Mouse (Mus musculus): Measurements from ENCODE around the gene Tenm2. TPM values are rescaled to one million over a fixed set of nuclear protein-coding genes. Genes with fewer than 3 reads are reported as not detected.

Tenm2 gene
- polyA plus RNA-seq, 1 experiment from 2014 or later = 2.8 TPM

DNA sequence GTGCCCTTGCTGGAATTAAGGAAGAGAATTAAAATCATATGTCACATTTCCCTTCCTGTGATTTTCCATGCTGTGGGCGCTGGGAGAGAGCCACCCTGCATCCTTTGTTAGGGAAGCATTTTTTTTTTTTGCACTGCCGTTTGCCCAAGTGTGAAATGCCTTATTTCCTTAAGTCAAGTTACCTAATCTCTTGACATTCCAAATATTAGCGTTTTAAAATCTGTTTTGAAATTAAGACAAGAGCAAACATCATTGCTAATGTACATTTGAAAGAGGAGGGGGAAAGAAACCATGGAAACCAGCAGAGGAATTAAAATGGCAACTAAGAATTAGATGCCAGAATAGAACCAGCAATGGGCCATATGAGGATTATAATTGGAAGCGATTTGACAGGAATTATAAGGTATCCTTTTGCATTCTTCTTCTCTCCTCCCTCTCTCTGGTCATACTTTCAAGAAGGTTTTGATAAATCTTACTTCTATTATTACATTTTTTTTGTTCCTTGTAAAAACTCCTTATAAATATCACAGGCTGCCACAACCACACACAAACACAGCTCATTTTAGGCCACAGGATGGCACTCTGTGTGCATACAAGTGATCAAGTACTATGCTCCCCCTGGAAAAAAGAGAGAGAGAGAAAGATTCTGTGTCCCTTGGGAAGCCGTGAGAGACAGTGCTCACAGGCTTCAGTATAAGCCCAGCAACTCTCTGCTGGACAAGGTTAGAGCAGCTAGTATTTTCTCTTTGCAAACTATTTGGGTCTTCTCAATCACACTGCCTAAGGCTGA, 246.8 kb downstream of the Tenm2 start:
- 40% methylated on average over 5 of the region's 5 CpGs for WGBS
- no peak overlapping the region for H3K27ac ChIP-seq (ENCODE audit: low read length)
- peak; percentile 49; the same call in 1 of the 2 replicates for ATAC-seq (ENCODE audit: insufficient number of reproducible peaks, insufficient read depth, low FRiP score, low read depth)

GRCm38 (mm10) chr11:36974142-36974541, 261.6 kb downstream of the Tenm2 start:
- 56% methylated on average over 2 of the region's 2 CpGs for WGBS
- no peak overlapping the region for H3K4me2 ChIP-seq (replicated peaks; ENCODE audit: low read depth, low read length)
- H3K9ac ChIP-seq (replicated peaks; ENCODE audit: low read depth, low read length) = no peak overlapping the region
- H3K27me3 ChIP-seq (ENCODE audit: control insufficient read depth, insufficient read depth, low read length) = no peaks in the 10 kb centered on the region
- no peaks in the 10 kb centered on the region for H3K9me3 ChIP-seq (ENCODE audit: control insufficient read depth, low read depth, low read length)
- no peak for ATAC-seq (ENCODE audit: insufficient number of reproducible peaks, insufficient read depth, low FRiP score, low read depth)
- H3K4me3 ChIP-seq (ENCODE audit: low read depth, low read length) = no peak overlapping the region
- no peaks in the 10 kb centered on the region for H3K36me3 ChIP-seq (ENCODE audit: control insufficient read depth, insufficient read depth, low read length)
- H3K27ac ChIP-seq (ENCODE audit: low read length) = no peak overlapping the region
- H3K4me1 ChIP-seq (ENCODE audit: control insufficient read depth, insufficient read depth, low read length) = no peaks in the 10 kb centered on the region

More for the DNA sequence above, 246.8 kb downstream of the Tenm2 start:
- no peaks in the 10 kb centered on the region for H3K36me3 ChIP-seq (ENCODE audit: control insufficient read depth, insufficient read depth, low read length)
- no peaks in the 10 kb centered on the region for H3K4me1 ChIP-seq (ENCODE audit: control insufficient read depth, insufficient read depth, low read length)
- H3K9ac ChIP-seq (replicated peaks; ENCODE audit: low read depth, low read length) = no peak overlapping the region
- no peak overlapping the region for H3K4me2 ChIP-seq (replicated peaks; ENCODE audit: low read depth, low read length)
- H3K27me3 ChIP-seq (ENCODE audit: control insufficient read depth, insufficient read depth, low read length) = no peaks in the 10 kb centered on the region
- H3K9me3 ChIP-seq (ENCODE audit: control insufficient read depth, low read depth, low read length) = no peaks in the 10 kb centered on the region
- no peak overlapping the region for H3K4me3 ChIP-seq (ENCODE audit: low read depth, low read length)

DNA sequence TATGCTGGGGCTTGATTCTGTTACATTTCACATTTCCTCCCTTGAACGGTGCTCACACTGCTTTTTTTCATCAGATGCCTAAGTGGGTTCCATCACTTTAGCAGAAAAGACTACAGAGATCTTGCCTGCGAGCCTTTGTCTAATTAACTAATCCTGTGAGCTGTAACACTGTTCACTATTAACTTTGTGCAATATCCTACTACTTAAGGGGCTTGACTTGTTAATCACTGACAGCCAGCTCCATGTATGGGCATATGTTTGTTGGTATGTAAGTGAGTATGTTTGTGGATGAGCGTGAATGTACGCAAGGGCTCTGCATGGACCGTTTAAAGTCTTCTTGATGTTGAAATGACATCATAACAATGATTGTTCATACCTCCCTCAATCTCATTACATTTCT, 277.7 kb downstream of the Tenm2 start:
- H3K9ac ChIP-seq (replicated peaks; ENCODE audit: low read depth, low read length) = no peak overlapping the region
- H3K4me2 ChIP-seq (replicated peaks; ENCODE audit: low read depth, low read length) = no peak overlapping the region
- no peak for ATAC-seq (ENCODE audit: insufficient number of reproducible peaks, insufficient read depth, low FRiP score, low read depth)
- H3K27me3 ChIP-seq (ENCODE audit: control insufficient read depth, insufficient read depth, low read length) = no peaks in the 10 kb centered on the region
- H3K4me3 ChIP-seq (ENCODE audit: low read depth, low read length) = no peak overlapping the region
- no peak overlapping the region for H3K27ac ChIP-seq (ENCODE audit: low read length)
- no peaks in the 10 kb centered on the region for H3K4me1 ChIP-seq (ENCODE audit: control insufficient read depth, insufficient read depth, low read length)
- no peaks in the 10 kb centered on the region for H3K36me3 ChIP-seq (ENCODE audit: control insufficient read depth, insufficient read depth, low read length)
- 78% methylated on average over 5 of the region's 5 CpGs for WGBS
- H3K9me3 ChIP-seq (ENCODE audit: control insufficient read depth, low read depth, low read length) = no peaks in the 10 kb centered on the region

DNA sequence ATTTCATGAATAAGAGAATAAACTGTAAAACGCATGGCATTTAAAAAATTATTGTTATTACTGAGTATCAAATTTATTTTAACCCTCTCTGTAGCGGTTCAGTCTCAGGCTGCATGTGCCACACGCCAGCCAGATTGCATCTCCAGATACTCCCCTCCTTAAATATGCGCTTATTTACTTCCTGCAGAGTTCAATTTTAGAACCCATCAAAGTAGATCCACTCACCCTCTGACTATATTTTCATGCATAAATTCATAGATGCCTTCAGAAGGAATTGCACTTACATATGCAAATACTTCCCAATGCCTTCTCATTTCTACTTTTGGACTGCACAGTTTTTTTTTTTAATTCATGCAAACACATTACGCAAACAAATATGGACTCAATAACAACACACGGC, 294.3 kb downstream of the Tenm2 start:
- Histone ChIP-seq H3K4me2 (replicated peaks; ENCODE audit: low read depth, low read length) (no peak overlapping the region), H3K27ac (ENCODE audit: low read length) (no peak overlapping the region), H3K4me1 (ENCODE audit: control insufficient read depth, insufficient read depth, low read length) (0 out of 2 replicates have a peak, but pooled peaks cover 4% of the 10 kb centered on the region), H3K27me3 (ENCODE audit: control insufficient read depth, insufficient read depth, low read length) (no peaks in the 10 kb centered on the region), H3K4me3 (ENCODE audit: low read depth, low read length) (no peak overlapping the region), H3K36me3 (ENCODE audit: control insufficient read depth, insufficient read depth, low read length) (no peaks in the 10 kb centered on the region), H3K9ac (replicated peaks; ENCODE audit: low read depth, low read length) (no peak overlapping the region), H3K9me3 (ENCODE audit: control insufficient read depth, low read depth, low read length) (no peaks in the 10 kb centered on the region)
- no peak for ATAC-seq (ENCODE audit: insufficient number of reproducible peaks, insufficient read depth, low FRiP score, low read depth)
- 87% methylated on average over 6 of the region's 6 CpGs for WGBS

DNA sequence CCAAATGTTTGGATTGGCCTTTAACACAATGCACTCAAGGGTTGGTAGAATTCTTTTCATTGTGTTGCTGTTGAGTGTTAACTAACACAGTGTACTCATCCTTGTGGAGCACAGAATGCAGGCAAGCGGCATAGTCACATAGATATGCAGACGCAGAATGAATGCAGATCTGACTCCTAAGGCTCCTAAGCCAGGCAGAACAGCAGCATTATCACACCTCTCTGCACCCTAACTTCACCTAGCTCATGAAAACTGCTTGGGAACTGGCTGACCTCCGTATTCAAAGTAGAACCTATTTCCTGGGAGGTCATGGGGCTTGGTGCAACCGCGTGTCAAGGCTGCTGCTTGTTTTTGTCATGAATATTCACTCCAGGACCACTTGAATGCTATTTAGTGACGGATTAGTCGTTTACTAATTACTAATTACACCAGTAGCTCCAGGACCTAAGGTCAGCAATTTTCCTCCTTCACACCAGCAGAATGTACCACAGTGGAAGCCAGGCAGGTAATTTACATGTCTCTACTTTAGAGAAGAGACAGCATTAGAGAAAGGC, 295.1 kb downstream of the Tenm2 start:
- ATAC-seq (ENCODE audit: insufficient number of reproducible peaks, insufficient read depth, low FRiP score, low read depth) = no peak
- WGBS = 53% methylated on average over 7 of the region's 7 CpGs

GRCm38 (mm10) chr11:36929817-36930216, 305.9 kb downstream of the Tenm2 start:
- no peaks in the 10 kb centered on the region for H3K36me3 ChIP-seq (ENCODE audit: control insufficient read depth, insufficient read depth, low read length)
- H3K27me3 ChIP-seq (ENCODE audit: control insufficient read depth, insufficient read depth, low read length) = no peaks in the 10 kb centered on the region
- 77% methylated on average over 5 of the region's 5 CpGs for WGBS
- no peak for ATAC-seq (ENCODE audit: insufficient number of reproducible peaks, insufficient read depth, low FRiP score, low read depth)
- H3K27ac ChIP-seq (ENCODE audit: low read length) = no peak overlapping the region
- H3K4me3 ChIP-seq (ENCODE audit: low read depth, low read length) = no peak overlapping the region
- H3K4me2 ChIP-seq (replicated peaks; ENCODE audit: low read depth, low read length) = no peak overlapping the region
- no peak overlapping the region for H3K9ac ChIP-seq (replicated peaks; ENCODE audit: low read depth, low read length)
- H3K4me1 ChIP-seq (ENCODE audit: control insufficient read depth, insufficient read depth, low read length) = no peaks in the 10 kb centered on the region
- H3K9me3 ChIP-seq (ENCODE audit: control insufficient read depth, low read depth, low read length) = no peaks in the 10 kb centered on the region

More for the DNA sequence above, 295.1 kb downstream of the Tenm2 start:
- no peaks in the 10 kb centered on the region for H3K36me3 ChIP-seq (ENCODE audit: control insufficient read depth, insufficient read depth, low read length)
- H3K9me3 ChIP-seq (ENCODE audit: control insufficient read depth, low read depth, low read length) = no peaks in the 10 kb centered on the region
- no peaks in the 10 kb centered on the region for H3K27me3 ChIP-seq (ENCODE audit: control insufficient read depth, insufficient read depth, low read length)
- no peak overlapping the region for H3K27ac ChIP-seq (ENCODE audit: low read length)
- H3K4me2 ChIP-seq (replicated peaks; ENCODE audit: low read depth, low read length) = no peak overlapping the region
- H3K4me1 ChIP-seq (ENCODE audit: control insufficient read depth, insufficient read depth, low read length) = 0 out of 2 replicates have a peak, but pooled peaks cover 4% of the 10 kb centered on the region
- H3K4me3 ChIP-seq (ENCODE audit: low read depth, low read length) = no peak overlapping the region
- H3K9ac ChIP-seq (replicated peaks; ENCODE audit: low read depth, low read length) = no peak overlapping the region

- H3K9ac ChIP-seq (replicated peaks; ENCODE audit: low read depth, low read length) = no peak overlapping the region
- 81% methylated on average over 9 of the region's 9 CpGs for WGBS
- no peaks in the 10 kb centered on the region for H3K9me3 ChIP-seq (ENCODE audit: control insufficient read depth, low read depth, low read length)
- H3K4me3 ChIP-seq (ENCODE audit: low read depth, low read length) = no peak overlapping the region
- H3K27ac ChIP-seq (ENCODE audit: low read length) = no peak overlapping the region
- H3K36me3 ChIP-seq (ENCODE audit: control insufficient read depth, insufficient read depth, low read length) = no peaks in the 10 kb centered on the region
- H3K4me1 ChIP-seq (ENCODE audit: control insufficient read depth, insufficient read depth, low read length) = no peaks in the 10 kb centered on the region
- ATAC-seq (ENCODE audit: insufficient number of reproducible peaks, insufficient read depth, low FRiP score, low read depth) = no peak
- H3K4me2 ChIP-seq (replicated peaks; ENCODE audit: low read depth, low read length) = no peak overlapping the region
- no peaks in the 10 kb centered on the region for H3K27me3 ChIP-seq (ENCODE audit: control insufficient read depth, insufficient read depth, low read length)
Measured at GRCm38 (mm10) chr11:36926705-36927406, 308.9 kb downstream of the Tenm2 start.

DNA sequence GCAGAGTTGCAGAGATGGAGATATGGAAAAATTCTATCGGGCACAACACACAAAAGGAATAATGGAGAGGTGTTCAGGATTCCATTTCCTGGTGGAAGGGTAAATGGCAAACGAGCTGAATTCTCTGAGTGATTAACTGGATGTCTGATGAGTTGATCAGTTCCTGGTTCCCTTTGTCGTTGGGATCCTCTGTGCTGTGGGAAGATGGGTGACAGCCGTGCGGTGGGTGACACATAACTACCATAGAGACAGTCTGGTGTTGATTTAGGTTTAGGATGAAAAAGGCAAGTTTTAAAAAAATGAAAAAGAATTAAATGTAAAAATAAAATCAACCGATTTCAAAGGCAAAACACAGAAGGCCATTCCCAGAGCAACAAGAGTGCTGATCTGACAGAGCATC, 316.5 kb downstream of the Tenm2 start:
- Histone ChIP-seq H3K4me1 (ENCODE audit: control insufficient read depth, insufficient read depth, low read length) (no peaks in the 10 kb centered on the region), H3K27ac (ENCODE audit: low read length) (no peak overlapping the region), H3K4me2 (replicated peaks; ENCODE audit: low read depth, low read length) (no peak overlapping the region), H3K27me3 (ENCODE audit: control insufficient read depth, insufficient read depth, low read length) (no peaks in the 10 kb centered on the region), H3K9ac (replicated peaks; ENCODE audit: low read depth, low read length) (no peak overlapping the region), H3K36me3 (ENCODE audit: control insufficient read depth, insufficient read depth, low read length) (no peaks in the 10 kb centered on the region), H3K4me3 (ENCODE audit: low read depth, low read length) (no peak overlapping the region), H3K9me3 (ENCODE audit: control insufficient read depth, low read depth, low read length) (no peaks in the 10 kb centered on the region)
- WGBS = 84% methylated on average over 6 of the region's 6 CpGs
- no peak for ATAC-seq (ENCODE audit: insufficient number of reproducible peaks, insufficient read depth, low FRiP score, low read depth)

Measured in stomach, embryonic 14.5 days (tissue).